Mouse (Mus musculus) urinary bladder, postnatal 25 days (tissue): ENCODE results near the gene Sfrp4.
"Not testable (repeated sequence)": the region's sequence is repeated elsewhere in the genome, so short reads cannot be mapped to it uniquely, and the experiment has no call there.

Experiments
- DNase-seq: peaks from one replicate; pipeline ENCODE4 v3.0.0; 2022; ENCODE audit warnings: low spot score

Gene Sfrp4

DNA sequence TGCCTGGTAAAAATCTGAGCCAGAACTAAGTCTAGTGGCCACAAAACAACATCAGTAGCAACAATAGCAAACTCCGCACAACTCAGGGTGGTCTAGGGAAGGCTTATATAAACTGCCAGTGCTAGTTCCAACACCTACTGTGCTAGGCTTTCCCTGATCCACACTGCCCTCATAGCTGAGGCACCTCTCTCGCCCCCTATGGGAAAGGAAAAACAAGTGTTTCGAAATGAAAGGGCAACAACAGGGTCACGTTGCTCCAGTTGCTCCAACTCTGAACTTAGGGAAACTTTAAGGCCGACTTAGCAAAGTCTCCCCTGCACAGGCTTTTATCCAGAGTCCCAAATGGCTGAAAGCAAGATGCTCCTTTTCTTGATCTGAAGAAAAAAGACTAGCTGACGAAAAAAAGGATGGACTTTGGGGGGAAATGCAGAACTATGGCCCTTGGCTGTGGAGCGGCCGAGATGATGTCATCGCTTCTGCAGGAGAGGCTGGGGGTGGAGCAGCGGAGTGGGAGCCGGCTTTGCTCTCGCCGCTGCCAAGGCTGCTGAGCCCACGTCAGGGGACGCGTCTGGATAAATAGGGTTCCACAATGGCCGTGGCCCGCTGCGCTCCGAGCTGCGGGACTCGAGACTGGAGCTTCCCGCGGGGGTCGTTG is at the start of gene Sfrp4:
TSS of gene Sfrp4 (plus strand) at position 532 of the 655 bp plus-strand sequence.
- peak; percentile 3 for DNase-seq

DNA sequence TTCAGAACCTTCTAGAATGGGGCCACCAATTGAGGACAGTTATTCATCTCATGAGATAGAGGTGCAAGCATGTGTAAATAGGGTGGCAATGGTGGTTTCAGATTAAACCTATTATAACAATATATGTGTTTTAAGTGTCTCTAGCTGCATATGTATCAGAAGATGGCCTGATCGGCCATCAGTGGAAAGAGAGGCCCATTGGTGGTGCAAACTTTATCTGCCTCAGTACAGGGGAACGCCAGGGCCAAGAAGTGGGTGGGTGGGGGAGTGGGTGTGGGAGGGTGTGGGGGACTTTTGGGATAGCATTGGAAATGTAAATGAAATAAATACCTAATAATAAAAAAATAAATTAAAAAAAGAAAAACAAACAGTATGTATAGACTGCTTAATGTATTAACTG is 48.2 kb upstream of the Sfrp4 start:
- not testable (repeated sequence) for DNase-seq

DNA sequence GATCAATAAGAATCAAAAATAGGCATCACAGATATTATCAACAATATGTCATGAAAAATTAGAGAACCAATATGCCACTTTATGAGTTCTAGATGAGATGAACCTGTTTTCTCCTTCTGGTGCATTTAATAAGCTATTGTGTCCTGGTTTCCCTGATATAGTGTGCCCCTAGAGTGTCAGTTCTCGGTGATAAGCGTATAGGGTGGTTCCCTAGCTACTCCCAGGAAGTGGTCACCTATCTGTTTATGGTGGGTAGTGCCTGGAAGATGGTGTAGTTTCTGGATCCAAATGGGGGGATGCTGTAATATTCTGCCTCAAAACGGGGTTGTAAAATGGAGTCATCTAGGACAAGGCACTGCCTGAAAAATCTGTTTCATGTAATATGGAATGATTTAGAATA is 47.0 kb upstream of the Sfrp4 start:
- no peak for DNase-seq

DNA sequence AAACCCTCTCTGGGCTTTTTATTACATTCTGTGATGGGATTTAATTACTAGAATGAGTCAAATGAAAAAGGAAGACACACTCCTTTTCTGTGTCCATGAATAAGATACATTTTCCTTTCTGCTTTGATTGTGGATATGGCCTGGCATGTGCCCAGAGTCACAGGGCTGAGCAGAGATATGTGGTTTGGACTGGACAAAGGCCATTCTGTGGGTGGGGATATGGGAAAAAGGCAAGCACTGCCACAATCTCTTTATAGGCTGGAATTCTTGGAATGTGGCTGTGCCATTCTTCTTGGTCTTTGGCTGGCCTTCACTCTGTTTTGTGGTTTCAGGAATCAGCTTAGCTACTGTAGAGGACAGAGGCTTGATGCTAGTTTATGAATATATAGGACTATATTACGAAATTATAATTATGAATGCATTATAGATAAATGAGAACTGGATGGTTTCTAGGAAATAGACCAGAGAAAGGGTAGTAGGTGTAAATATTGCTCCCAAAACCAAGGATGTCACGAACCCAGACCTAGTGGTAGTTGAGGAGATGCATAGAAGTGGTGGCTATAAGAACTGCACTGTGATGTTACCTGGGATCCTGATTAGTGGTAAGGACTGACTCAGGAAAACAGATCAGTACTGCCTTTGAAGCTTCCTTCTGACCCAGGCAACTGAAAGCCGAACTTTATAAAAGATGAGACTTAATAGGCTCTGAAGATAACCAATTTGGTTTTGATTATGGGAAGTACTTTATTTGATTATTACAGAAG is 31.7 kb upstream of the Sfrp4 start:
- no peak for DNase-seq

DNA sequence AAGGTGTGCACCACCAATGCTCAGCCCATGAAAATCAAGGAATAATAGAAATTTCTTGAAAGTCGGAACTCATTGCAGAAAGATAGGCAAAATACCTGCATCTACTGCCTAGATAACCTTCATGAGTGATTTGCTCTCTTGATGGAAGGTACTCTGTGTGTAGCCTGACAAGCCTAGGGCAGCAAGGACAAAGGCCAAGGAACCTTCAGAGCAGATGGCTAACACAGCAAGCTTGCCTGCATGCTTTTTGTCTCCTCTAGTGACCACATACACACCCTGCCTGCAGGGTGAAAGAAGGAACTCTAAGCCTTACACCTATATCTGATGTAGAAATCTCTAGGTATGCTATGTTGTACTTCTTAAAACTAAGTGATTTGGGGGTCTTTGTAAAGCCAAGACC is 27.8 kb upstream of the Sfrp4 start:
- DNase-seq: no peak

DNA sequence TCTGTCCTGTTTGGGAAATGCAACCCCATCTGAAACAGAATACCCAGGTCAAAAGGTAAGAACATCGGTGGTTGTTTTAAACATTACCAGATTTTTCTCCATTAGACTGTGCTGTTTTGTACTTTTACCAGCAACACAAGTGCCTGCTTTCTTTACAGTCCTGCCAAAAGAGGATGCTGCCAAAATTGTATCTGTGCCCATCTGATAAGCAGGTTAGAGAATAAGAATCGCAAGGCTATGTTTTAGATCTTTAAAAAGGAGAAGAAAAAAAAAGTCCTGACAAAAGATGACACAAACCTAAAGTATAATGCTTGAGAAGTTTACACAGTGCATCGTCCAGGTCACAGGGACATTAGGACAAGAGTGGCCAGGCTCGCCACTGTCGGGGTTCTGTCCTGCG is 23.7 kb upstream of the Sfrp4 start:
- DNase-seq: no peak

DNA sequence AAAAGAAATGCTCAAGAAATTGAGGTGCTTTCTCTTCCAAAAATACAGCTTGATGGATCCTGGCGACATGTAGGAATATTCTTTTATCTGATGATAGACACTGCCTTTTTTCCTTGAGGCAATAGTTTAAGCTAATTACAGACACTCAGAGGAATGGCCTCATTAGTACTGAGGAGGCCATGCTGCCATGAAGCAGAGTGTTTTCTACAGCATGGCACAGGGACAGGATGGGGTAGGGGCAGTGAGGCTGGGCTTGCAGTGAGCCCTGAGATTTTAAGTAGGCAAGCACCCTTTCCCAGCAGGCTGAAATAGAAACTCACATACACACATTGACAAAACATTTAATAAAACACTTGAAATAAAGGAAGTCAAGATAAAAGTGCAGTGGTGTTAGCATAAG is 20.4 kb upstream of the Sfrp4 start:
- DNase-seq: no peak

DNA sequence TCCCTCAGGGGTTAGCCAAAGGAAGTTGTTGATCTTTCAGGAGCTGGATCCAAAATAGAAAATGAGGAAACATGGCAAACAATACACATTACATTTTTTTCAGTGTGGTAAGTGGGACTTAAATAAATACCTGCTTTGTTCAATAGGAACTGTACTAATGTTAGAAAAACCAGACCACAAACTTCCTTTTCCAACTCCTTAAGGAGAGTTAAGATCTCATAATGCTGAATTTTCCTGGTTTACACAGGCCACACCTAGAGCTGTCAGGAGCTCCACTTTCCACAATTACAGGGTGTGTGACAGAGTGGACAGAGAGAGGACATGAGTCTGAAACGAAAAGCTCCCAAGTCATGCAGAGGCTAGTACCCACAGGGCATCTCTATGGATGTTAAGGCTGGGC is 19.2 kb upstream of the Sfrp4 start:
- no peak for DNase-seq

DNA sequence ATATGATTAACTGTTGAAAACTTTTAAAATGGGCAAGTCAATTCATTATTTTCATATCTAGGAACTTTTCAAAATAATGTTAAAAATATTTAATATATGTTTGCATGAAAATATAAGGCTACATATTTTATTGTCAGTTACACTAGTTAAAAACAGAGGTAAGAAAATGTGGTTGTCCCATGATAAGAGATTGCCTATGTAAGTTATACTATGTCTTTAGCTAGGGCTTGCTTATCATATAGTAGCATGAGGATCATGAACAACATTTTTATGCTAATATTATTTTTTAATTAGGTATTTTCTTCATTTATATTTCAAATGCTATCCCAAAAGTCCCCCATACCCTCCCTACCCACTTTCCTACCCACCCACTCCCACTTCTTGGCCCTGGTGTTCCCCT is 18.0 kb upstream of the Sfrp4 start:
- DNase-seq: no peak

DNA sequence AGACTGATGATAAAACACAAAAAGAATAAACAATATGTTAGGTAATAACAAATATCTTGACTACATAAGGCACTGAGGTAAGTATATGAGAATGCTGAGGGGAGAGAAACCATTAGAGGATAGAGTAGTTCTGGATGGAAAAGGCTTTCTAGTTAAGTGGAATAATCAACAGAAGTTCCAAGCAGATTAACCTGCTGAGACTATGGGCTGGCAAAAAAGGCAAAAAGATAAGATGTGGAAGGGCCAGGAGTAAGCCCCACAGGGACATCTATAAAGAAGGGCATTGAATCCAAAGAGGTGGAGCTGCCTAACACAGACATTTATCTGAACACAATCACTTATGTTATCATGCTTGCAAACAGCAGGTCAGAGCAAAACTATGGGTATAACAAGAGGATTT is 14.8 kb upstream of the Sfrp4 start:
- DNase-seq: no peak

DNA sequence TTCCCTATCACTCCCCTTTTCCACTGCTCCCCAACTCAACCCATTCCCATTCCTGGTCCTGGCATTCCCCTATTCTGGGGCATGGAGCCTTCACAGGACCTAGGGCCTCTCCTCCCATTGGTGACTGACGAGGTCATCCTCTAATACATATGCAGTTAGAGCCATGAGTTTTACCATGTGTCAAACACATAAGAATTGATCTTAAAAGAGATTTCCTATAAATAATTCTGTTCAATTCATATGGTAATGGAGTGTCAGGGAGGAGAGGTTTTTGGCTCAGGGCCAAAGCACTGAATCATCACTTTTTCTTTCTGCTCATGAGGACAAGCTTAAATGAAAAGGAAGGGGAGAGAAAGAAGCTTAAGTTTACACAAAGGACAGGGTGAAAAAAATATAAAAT is 10.6 kb upstream of the Sfrp4 start:
- DNase-seq: no peak

DNA sequence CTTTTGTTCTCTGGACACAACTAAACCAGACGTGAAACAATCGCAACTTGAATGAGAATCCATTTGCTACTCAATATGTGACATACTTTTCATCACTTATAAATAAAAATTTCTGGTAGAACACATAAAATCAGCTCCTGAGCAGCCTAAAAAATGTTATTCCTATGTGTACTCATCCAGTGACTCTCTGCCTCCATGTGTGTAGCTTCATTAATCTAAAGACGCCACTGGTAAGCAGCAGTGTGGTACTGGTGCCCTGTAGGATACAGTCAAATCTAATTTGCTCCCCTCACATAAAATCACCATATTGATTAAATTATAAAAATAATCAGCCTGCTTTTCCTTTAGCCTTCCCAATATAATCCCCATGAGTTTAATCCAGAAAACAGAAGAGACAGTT is 9.9 kb upstream of the Sfrp4 start:
- DNase-seq: no peak

DNA sequence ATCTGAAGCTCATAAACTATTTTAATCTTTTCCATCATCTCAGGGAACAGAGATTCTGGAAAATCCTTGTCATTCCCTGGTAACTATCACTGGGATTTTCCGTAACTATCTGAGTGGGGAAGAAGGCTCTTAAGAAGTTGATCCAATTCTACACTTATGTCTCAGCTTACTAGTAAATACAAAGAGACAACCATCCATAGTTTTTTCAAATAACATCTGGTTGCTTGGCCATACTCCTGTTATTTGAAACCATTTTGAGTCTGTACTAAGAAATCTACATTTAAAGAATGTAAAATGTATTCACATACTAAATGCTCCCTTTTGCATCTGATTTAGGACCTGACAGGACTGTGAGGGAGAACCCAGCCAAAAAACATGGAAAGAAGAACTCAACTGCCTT is 9.5 kb upstream of the Sfrp4 start:
- DNase-seq: no peak

DNA sequence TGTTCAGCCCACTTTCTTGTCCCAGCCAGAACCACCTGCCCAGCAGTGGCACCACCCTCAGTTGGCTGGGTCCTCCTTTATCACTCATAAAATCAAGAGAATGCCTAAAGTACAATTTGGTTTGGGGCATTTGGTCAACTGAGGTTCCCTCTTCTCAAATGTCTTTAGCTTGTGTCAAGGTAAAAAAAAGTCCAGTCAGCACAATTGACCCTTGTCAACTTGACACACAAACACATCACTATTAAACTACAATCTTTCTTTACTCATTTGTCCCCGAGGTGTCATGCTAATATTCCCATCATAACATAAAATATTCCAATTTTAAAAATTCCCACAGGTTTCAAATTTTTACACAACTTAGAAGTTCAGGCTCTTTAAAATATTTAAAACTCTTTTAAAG is 8.6 kb upstream of the Sfrp4 start:
- DNase-seq: no peak

DNA sequence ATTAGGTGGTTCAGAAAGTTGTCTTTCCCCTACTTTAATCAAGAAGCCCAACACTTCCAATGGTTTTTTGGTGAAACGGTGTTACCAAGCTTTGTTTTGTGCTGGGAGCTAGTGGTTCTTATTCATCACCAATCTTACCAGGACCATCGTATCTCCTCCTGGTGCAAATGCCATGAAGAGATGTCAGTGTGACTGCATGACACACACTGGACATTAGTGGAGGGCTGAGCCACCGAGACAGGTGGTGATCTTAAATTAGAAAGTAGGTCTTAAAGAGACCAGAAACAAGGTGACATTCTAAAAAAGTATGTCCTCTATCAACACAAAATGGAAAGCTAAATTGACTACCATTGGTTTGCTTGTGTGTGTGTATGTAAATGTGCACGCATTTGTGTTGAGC is 4.8 kb upstream of the Sfrp4 start:
- no peak for DNase-seq

DNA sequence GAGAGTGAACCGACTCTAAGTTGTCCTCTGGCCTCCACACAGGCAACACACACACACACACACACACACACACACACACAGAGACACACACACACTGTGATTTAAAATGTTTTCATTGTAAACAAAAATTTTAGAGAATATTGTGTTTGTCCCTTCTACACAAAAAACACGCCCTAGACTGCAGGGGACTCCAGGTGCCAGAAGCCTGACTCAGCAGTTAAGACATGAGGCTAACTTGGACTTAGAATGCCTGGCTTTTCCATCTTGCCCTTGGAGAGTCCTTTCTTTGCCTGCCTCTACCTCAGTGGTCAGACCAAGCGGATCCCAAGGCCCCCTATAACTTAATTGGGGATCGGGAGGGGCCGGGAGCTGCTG is 4.1 kb upstream of the Sfrp4 start:
- no peak for DNase-seq

DNA sequence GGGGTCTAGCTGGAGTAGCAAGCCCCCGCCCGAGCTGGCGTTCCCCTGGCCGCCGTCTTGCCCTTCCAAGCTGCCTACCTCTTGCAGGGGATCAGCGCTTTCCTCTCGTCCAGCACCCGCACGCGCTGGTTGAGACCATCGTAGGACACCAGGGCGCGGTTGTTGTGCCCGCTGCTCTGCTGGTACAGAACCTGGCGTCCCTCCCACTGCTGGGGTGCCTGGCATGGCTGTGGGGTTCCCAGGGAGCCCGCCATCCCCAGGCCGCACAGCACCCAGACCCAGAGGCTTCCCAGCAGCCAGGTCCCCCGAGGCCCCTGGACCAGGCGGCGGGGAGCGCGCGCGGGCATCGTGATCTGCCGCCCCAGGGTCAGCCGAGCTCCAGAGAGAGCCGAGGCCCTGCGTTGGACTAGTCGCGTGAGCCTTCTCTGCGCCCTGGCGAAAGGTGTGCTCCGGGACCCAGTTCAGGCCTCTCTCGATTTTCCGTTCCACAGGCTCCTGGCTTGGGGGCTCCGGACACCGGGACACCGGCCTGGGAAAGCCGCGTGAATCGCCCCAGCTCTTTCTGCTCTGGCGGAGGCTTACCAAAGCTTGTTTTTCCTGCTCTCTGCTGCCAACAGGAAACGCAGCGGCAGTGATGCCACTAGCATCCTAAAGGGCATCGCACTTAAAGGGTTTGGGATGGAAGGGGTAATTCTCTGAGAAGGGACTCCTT is 3.5 kb upstream of the Sfrp4 start, which contains the start of gene Epdr1:
TSS of gene Epdr1 (minus strand) at position 712 of the 712 bp plus-strand sequence.
- peak; percentile 39 for DNase-seq

DNA sequence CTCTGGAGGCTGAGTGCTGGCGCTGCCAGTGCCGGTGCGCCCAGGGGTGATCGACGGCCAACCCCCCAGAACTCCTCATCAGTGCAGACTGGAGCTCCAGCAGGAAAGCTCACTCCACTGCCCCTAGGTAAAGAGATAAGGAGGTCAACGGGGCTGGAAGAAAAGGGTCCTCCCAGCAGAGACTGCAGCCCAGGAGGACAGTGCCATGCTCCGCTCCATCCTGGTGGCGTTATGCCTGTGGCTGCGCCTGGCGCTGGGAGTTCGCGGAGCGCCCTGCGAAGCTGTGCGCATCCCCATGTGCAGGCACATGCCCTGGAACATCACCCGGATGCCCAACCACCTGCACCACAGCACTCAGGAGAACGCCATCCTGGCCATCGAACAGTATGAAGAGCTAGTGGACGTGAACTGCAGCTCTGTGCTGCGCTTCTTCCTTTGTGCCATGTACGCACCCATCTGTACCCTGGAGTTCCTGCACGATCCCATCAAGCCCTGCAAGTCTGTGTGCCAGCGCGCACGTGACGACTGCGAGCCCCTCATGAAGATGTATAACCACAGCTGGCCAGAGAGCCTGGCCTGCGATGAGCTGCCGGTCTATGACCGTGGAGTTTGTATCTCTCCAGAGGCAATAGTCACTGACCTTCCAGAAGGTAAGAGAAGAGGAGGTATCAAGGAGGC is 463 bp downstream of the Sfrp4 start:
- DNase-seq: no peak

DNA sequence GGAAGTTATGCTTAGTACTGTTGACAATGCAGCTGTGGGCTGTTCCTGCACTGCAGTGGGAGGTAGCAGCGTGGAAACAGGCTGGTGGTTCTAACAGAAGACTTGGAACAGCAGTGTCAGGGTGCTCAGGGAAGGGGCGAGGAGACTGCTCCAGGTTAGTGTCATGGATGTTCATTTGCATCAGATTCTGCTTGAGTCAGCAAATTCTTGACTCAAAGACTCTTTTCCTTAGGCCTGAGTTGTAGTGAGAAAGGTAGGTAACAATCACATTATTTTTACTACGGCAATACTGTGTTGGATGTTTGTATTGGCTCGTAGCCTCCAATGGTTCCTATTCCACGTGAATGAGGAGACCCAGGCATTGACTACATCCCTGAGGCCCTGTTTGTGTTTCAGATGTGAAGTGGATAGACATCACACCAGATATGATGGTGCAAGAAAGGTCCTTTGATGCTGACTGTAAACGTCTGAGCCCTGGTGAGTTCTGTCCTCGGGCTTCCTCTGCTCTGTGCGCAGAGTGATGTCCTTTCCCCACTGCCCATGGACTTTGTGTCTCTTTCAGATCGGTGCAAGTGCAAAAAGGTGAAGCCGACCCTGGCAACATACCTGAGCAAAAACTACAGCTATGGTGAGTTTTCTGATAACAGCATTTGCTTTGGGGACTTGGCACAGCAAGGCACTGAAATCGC is 1.9 kb downstream of the Sfrp4 start:
- no peak for DNase-seq

DNA sequence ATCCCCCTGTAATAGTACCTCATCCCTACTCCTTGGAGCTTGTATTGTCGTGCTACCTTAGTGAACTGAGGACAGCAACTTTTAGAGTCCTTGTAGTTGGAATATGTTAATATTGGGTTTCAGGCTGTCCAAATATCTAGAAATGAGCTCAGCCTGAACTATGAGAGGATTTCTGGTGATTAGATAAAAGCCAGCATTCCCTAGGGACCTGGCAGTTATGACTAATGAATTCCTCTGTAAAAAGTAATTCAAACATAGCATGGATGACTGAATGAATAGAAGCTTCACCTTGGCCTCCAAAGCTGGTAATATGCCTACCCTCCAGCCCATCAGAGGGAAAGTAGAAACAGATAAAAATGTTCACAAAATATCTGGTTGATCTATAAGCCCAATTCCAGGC is 3.6 kb downstream of the Sfrp4 start:
- no peak for DNase-seq

DNA sequence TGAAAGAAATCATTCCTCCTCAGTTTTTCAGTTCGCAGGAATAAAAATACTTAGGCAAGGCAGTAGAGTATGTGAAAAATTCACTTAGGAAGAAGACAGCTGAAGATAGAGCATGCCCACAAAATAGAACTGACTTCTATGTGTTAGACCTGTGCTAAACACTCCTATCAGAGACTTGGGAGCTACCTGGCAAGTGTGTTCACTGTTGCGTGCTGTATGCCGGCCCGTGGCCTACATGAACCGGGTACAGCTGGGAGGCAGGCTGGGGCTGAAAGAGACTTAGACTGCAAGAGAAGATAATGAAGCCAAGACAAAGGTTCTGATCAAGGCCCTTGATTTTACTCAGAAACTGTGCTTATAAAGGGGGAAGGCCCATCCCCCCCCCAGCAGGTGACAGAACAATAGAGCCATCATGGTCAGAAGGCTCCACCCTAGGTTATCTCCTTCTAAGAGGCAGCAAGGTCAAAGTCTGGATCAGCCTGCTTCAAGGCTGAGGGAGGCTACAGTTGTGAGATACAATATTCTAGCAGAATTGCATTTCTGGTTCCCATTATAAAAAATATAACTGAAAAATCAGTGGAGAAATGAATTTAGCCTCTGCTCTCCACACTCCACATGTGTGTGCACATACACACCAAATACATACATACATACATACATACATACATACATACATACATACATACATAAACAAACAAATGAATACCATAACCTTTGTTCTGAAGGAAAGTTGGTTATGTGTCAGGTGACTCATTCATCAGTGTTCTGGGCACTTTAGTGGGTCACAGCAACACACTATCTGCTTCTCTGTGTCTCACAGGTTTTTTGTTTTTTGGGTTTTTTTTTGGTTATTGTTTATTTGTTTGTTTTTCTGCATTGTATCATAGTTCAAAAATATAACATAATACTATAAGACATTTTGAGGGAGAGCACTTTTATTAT is 8.1 kb downstream of the Sfrp4 start:
- DNase-seq: no peak
